Comparison of ENCODE assay signal across 9 mouse cellular contexts in the genomic region with DNA sequence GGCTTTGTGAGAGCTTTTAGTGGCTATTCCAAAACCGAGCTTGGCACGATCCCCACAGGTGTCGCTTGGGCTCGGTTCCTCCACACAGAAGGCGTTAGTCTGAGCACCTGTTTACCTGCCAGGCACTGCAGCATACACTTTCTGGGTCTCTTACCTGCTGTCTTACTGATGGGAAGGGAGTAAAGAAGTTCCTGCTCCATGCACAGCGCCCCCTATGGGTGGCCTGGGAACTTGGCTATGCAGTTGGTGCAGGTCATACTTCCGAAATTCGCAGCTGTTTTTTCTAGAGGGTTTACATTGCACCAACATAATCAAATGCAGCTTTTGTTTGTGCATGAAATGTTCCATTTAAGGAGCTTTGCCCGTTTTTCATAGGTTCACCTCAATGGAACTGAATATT. TPM values are rescaled to one million over a fixed set of nuclear protein-coding genes. Genes with fewer than 3 reads are reported as not detected.
DNase-seq lines count a peak whose midpoint lies in the region; ATAC-seq and TF ChIP-seq lines count a peak whose summit lies in the region.
"Had no signal": no experiment of that assay in that cellular context is flagged by ENCODE, and none has a peak within 500 bp of the region (broad histone marks: within the 10 kb centered on the region; RNA-seq: fewer than 3 reads in every experiment).

No protein-coding gene starts in this region.

- peak; percentile 61 for TF ChIP-seq CTCF in hindbrain, postnatal 0 days (IDR thresholded peaks at IDR 0.05; ENCODE audit: low read depth)
- TF ChIP-seq CTCF in G1E (IDR thresholded peaks at IDR 0.05; ENCODE audit: low read depth, low read length) = peak; percentile 91

- WGBS in hindbrain, postnatal 0 days = 56% methylated on average over 9 of the region's 9 CpGs
- WGBS in hindbrain, embryonic 16.5 days = 61% methylated on average over 9 of the region's 9 CpGs
- WGBS in forebrain, embryonic 10.5 days = 56% methylated on average over 9 of the region's 9 CpGs

- H3K4me3 ChIP-seq in hindbrain, postnatal 0 days (ENCODE audit: low read length) = no peak overlapping the region
- H3K4me3 ChIP-seq in hindbrain, embryonic 16.5 days (ENCODE audit: low read length) = no peak overlapping the region
- no peak overlapping the region for H3K4me3 ChIP-seq in G1E (ENCODE audit: low read depth, low read length)
- H3K4me3 ChIP-seq in forebrain, embryonic 10.5 days = no peak overlapping the region

- no peaks in the 10 kb centered on the region for H3K36me3 ChIP-seq in hindbrain, postnatal 0 days (ENCODE audit: insufficient read depth, low read length)
- H3K36me3 ChIP-seq in hindbrain, embryonic 16.5 days (ENCODE audit: control insufficient read depth, insufficient read depth, low read length) = no peaks in the 10 kb centered on the region
- H3K36me3 ChIP-seq in G1E (replicated peaks) = no peaks in the 10 kb centered on the region
- no peaks in the 10 kb centered on the region for H3K36me3 ChIP-seq in forebrain, embryonic 10.5 days (replicated peaks)

- no peak for ATAC-seq in hindbrain, postnatal 0 days
- ATAC-seq in hindbrain, embryonic 16.5 days = no peak
- no peak for ATAC-seq in G1E (ENCODE audit: extremely low read depth, insufficient number of reproducible peaks, low FRiP score, poor library complexity, severe bottlenecking)

- H3K9me3 ChIP-seq in hindbrain, postnatal 0 days (ENCODE audit: low read length) = no peaks in the 10 kb centered on the region
- H3K9me3 ChIP-seq in hindbrain, embryonic 16.5 days (ENCODE audit: control insufficient read depth, low read length) = no peaks in the 10 kb centered on the region
- H3K9me3 ChIP-seq in G1E (replicated peaks) = no peaks in the 10 kb centered on the region
- no peaks in the 10 kb centered on the region for H3K9me3 ChIP-seq in forebrain, embryonic 10.5 days

- H3K4me2 ChIP-seq in hindbrain, postnatal 0 days (ENCODE audit: low read depth, low read length) = no peak overlapping the region
- no peak overlapping the region for H3K4me2 ChIP-seq in hindbrain, embryonic 16.5 days (ENCODE audit: low read length)

- H3K9ac ChIP-seq in hindbrain, postnatal 0 days (replicated peaks; ENCODE audit: low read length) = no peak overlapping the region
- no peak overlapping the region for H3K9ac ChIP-seq in hindbrain, embryonic 16.5 days (ENCODE audit: low read depth, low read length)

- no peaks in the 10 kb centered on the region for H3K27me3 ChIP-seq in hindbrain, postnatal 0 days (ENCODE audit: insufficient read depth, low read length)
- H3K27me3 ChIP-seq in hindbrain, embryonic 16.5 days (replicated peaks; ENCODE audit: control insufficient read depth, insufficient read depth, low read length) = no peaks in the 10 kb centered on the region
- peaks cover 13% of the 10 kb centered on the region for H3K27me3 ChIP-seq in G1E (ENCODE audit: insufficient read depth, low read length)
- H3K27me3 ChIP-seq in forebrain, embryonic 10.5 days (ENCODE audit: poor library complexity, severe bottlenecking) = no peaks in the 10 kb centered on the region

- peaks cover 4% of the 10 kb centered on the region; the same call in 1 of the 2 replicates for H3K4me1 ChIP-seq in hindbrain, postnatal 0 days (ENCODE audit: insufficient read depth, low read length)
- peaks cover 3% of the 10 kb centered on the region; the same call in 1 of the 2 replicates for H3K4me1 ChIP-seq in hindbrain, embryonic 16.5 days (ENCODE audit: control insufficient read depth, insufficient read depth, low read depth, low read length)
- H3K4me1 ChIP-seq in G1E (ENCODE audit: insufficient read depth, low read depth, low read length) = peaks cover 13% of the 10 kb centered on the region
- H3K4me1 ChIP-seq in forebrain, embryonic 10.5 days = peaks cover 6% of the 10 kb centered on the region

- no peak overlapping the region for H3K27ac ChIP-seq in hindbrain, postnatal 0 days
- H3K27ac ChIP-seq in hindbrain, embryonic 16.5 days (ENCODE audit: low read depth, low read length) = no peak overlapping the region
- no peak overlapping the region for H3K27ac ChIP-seq in forebrain, embryonic 10.5 days

- no peak for DNase-seq in hindbrain, postnatal 0 days (ENCODE audit: low spot score)
- DNase-seq in B cell, adult 2 months = peak; percentile 67 to 73
- DNase-seq in G1E (ENCODE audit: low spot score) = no peak
- peak; percentile 10 for DNase-seq in lung, postnatal 14 days
- no peak for DNase-seq in urinary bladder, adult 18-20 months (ENCODE audit: low spot score in 2 of 2)
- no peak for DNase-seq in layer of hippocampus, adult 9-10 months (ENCODE audit: low spot score)
- DNase-seq in forebrain, embryonic 10.5 days (ENCODE audit: extremely low spot score, low spot score) = no peak

RNA-seq across cellular contexts. Expression of a gene that starts 2.1 kb away (rescaled TPM):
- not detected in 2 replicates for total RNA-seq in hindbrain, postnatal 0 days (2014; rRNA removed)
- 0.10 TPM in 1 of 2 replicates, not detected in the other for polyA plus RNA-seq in hindbrain, postnatal 0 days (2015; fragmentation: Nextera tagmentation; extraction: Ambion mirVana)
- not detected in 2 replicates for polyA plus RNA-seq in hindbrain, embryonic 16.5 days (2015; fragmentation: Nextera tagmentation; extraction: Ambion mirVana)
- total RNA-seq in G1E (2014; fragmentation: Nextera tagmentation) (not detected in 2 replicates), G1E (2017) (0.23 TPM in 1 of 2 replicates, not detected in the other)
- polyA plus RNA-seq in G1E (2012) = not detected in 2 replicates
- polyA plus RNA-seq in forebrain, embryonic 10.5 days (2016; fragmentation: Nextera tagmentation; extraction: Ambion mirVana) = 0.10 TPM in 1 of 2 replicates, not detected in the other
- polyA plus RNA-seq: intestine, embryonic 14.5 days had no signal

RNA-seq across cellular contexts. Expression of a gene that starts 3.9 kb away (rescaled TPM):
- total RNA-seq in hindbrain, postnatal 0 days (2014; rRNA removed) = 42.5 and 55.3 TPM in 2 replicates
- polyA plus RNA-seq in hindbrain, postnatal 0 days (2015; fragmentation: Nextera tagmentation; extraction: Ambion mirVana) = 26.0 and 29.6 TPM in 2 replicates
- 23.4 and 23.8 TPM in 2 replicates for polyA plus RNA-seq in hindbrain, embryonic 16.5 days (2015; fragmentation: Nextera tagmentation; extraction: Ambion mirVana)
- total RNA-seq in G1E (2014; fragmentation: Nextera tagmentation) (18.8 and 27.8 TPM in 2 replicates), G1E (2017) (48.3 and 55.3 TPM in 2 replicates)
- 10.5 and 11.6 TPM in 2 replicates for polyA plus RNA-seq in G1E (2012)
- polyA plus RNA-seq in forebrain, embryonic 10.5 days (2016; fragmentation: Nextera tagmentation; extraction: Ambion mirVana) = 33.3 and 33.9 TPM in 2 replicates

RNA-seq across cellular contexts. Expression of a gene that starts 26.3 kb away (rescaled TPM):
- 5.4 and 11.3 TPM in 2 replicates for total RNA-seq in hindbrain, postnatal 0 days (2014; rRNA removed)
- 13.5 and 14.1 TPM in 2 replicates for polyA plus RNA-seq in hindbrain, postnatal 0 days (2015; fragmentation: Nextera tagmentation; extraction: Ambion mirVana)
- 14.2 and 15.8 TPM in 2 replicates for polyA plus RNA-seq in hindbrain, embryonic 16.5 days (2015; fragmentation: Nextera tagmentation; extraction: Ambion mirVana)
- total RNA-seq in G1E (2014; fragmentation: Nextera tagmentation) (9.9 and 15.4 TPM in 2 replicates), G1E (2017) (24.9 and 26.3 TPM in 2 replicates)
- 13.5 and 14.2 TPM in 2 replicates for polyA plus RNA-seq in G1E (2012)
- polyA plus RNA-seq in forebrain, embryonic 10.5 days (2016; fragmentation: Nextera tagmentation; extraction: Ambion mirVana) = 18.0 and 19.9 TPM in 2 replicates

RNA-seq across cellular contexts. Expression of a gene that starts 26.4 kb away (rescaled TPM):
- total RNA-seq in hindbrain, postnatal 0 days (2014; rRNA removed) = 29.1 and 30.6 TPM in 2 replicates
- 16.0 and 16.3 TPM in 2 replicates for polyA plus RNA-seq in hindbrain, postnatal 0 days (2015; fragmentation: Nextera tagmentation; extraction: Ambion mirVana)
- 5.6 and 6.0 TPM in 2 replicates for polyA plus RNA-seq in hindbrain, embryonic 16.5 days (2015; fragmentation: Nextera tagmentation; extraction: Ambion mirVana)
- total RNA-seq in G1E (2014; fragmentation: Nextera tagmentation) (15.7 and 18.8 TPM in 2 replicates), G1E (2017) (25.6 and 29.8 TPM in 2 replicates)
- 5.9 and 6.1 TPM in 2 replicates for polyA plus RNA-seq in G1E (2012)
- polyA plus RNA-seq in forebrain, embryonic 10.5 days (2016; fragmentation: Nextera tagmentation; extraction: Ambion mirVana) = 8.3 and 9.8 TPM in 2 replicates

RNA-seq across cellular contexts. Expression of a gene that starts 58.7 kb away (rescaled TPM):
- 27.1 and 28.7 TPM in 2 replicates for total RNA-seq in hindbrain, postnatal 0 days (2014; rRNA removed)
- polyA plus RNA-seq in hindbrain, postnatal 0 days (2015; fragmentation: Nextera tagmentation; extraction: Ambion mirVana) = 12.0 and 12.1 TPM in 2 replicates
- polyA plus RNA-seq in hindbrain, embryonic 16.5 days (2015; fragmentation: Nextera tagmentation; extraction: Ambion mirVana) = 17.9 and 18.3 TPM in 2 replicates
- total RNA-seq in G1E (2014; fragmentation: Nextera tagmentation) (86.3 and 126 TPM in 2 replicates), G1E (2017) (27.3 and 32.6 TPM in 2 replicates)
- 3.9 and 5.0 TPM in 2 replicates for polyA plus RNA-seq in G1E (2012)
- 25.0 and 25.3 TPM in 2 replicates for polyA plus RNA-seq in forebrain, embryonic 10.5 days (2016; fragmentation: Nextera tagmentation; extraction: Ambion mirVana)

Comparison
In these comparisons a context has a peak if more than half of its experiments do, and no peak if none do; other contexts are left out.
1. DNase-seq: peak in B cell, adult 2 months (2 of 2) and lung, postnatal 14 days (single experiment); none in hindbrain, postnatal 0 days (single experiment), G1E (single experiment), urinary bladder, adult 18-20 months (0 of 2), layer of hippocampus, adult 9-10 months (single experiment) and forebrain, embryonic 10.5 days (single experiment).